Mouse (Mus musculus): ENCODE data around the gene Hps5.
A peak's percentile ranks its signal among the peaks of the same experiment; 100 is the strongest.
"Not testable (repeated sequence)": the region's sequence is repeated elsewhere in the genome, so short reads cannot be mapped to it uniquely, and the experiment has no call there.

The Hps5 gene

GRCm38 (mm10) chr7:46827803-46828184 lies 31.9 kb upstream of the Hps5 start:
- no peak for DNase-seq (ENCODE audit: low read depth, low spot score)

GRCm38 (mm10) chr7:46827046-46827802 lies 31.4 kb upstream of the Hps5 start:
- no peak for DNase-seq (ENCODE audit: low read depth, low spot score)

GRCm38 (mm10) chr7:46820876-46821632 lies 25.2 kb upstream of the Hps5 start:
- not testable (repeated sequence) for DNase-seq (ENCODE audit: low read depth, low spot score)

- DNase-seq (ENCODE audit: low read depth, low spot score): no peak
These were observed 18.1 kb upstream of the Hps5 start for GRCm38 (mm10) chr7:46814012-46814411.

GRCm38 (mm10) chr7:46810325-46810724 lies 14.5 kb upstream of the Hps5 start:
- DNase-seq (ENCODE audit: low read depth, low spot score): no peak

- DNase-seq (ENCODE audit: low read depth, low spot score): no peak
These were observed 915 bp upstream of the Hps5 start for GRCm38 (mm10) chr7:46796779-46797178.

- DNase-seq (ENCODE audit: low read depth, low spot score): no peak
These were observed 379 bp upstream of the Hps5 start for GRCm38 (mm10) chr7:46796206-46796679.

GRCm38 (mm10) chr7:46793871-46794270 lies 2.0 kb downstream of the Hps5 start:
- DNase-seq (ENCODE audit: low read depth, low spot score): no peak

GRCm38 (mm10) chr7:46789177-46789849 lies 6.6 kb downstream of the Hps5 start:
- no peak for DNase-seq (ENCODE audit: low read depth, low spot score)

GRCm38 (mm10) chr7:46770706-46771105 lies 25.2 kb downstream of the Hps5 start:
- DNase-seq (ENCODE audit: low read depth, low spot score): no peak

- no peak for DNase-seq (ENCODE audit: low read depth, low spot score)
These were observed 27.4 kb downstream of the Hps5 start for GRCm38 (mm10) chr7:46768451-46768850.

- DNase-seq (ENCODE audit: low read depth, low spot score): no peak
These were observed 28.5 kb downstream of the Hps5 start for GRCm38 (mm10) chr7:46767371-46767770.

GRCm38 (mm10) chr7:46764672-46765071 lies 31.2 kb downstream of the Hps5 start:
- no peak for DNase-seq (ENCODE audit: low read depth, low spot score)

- DNase-seq (ENCODE audit: low read depth, low spot score): no peak
These were observed 33.3 kb downstream of the Hps5 start for GRCm38 (mm10) chr7:46762601-46763000.

- peak; percentile 4 for DNase-seq (ENCODE audit: low read depth, low spot score)
These were observed 34.6 kb downstream of the Hps5 start for GRCm38 (mm10) chr7:46761049-46761795.

- no peak for DNase-seq (ENCODE audit: low read depth, low spot score)
These were observed 44.4 kb downstream of the Hps5 start, which contains the start of gene Saa2 for GRCm38 (mm10) chr7:46751490-46751889. Saa2 (plus strand) TSS chr7:46751790.

- no peak for DNase-seq (ENCODE audit: low read depth, low spot score)
These were observed 47.4 kb downstream of the Hps5 start for GRCm38 (mm10) chr7:46748459-46748858.

GRCm38 (mm10) chr7:46746381-46746780 lies 49.5 kb downstream of the Hps5 start:
- no peak for DNase-seq (ENCODE audit: low read depth, low spot score)

- DNase-seq (ENCODE audit: low read depth, low spot score): no peak
These were observed 50.0 kb downstream of the Hps5 start for GRCm38 (mm10) chr7:46745816-46746215.

- DNase-seq (ENCODE audit: low read depth, low spot score): not testable (repeated sequence)
These were observed 53.0 kb downstream of the Hps5 start, which contains the start of gene Saa1 for GRCm38 (mm10) chr7:46742880-46743279. Saa1 (minus strand) TSS chr7:46742980.

GRCm38 (mm10) chr7:46740041-46740440 lies 55.8 kb downstream of the Hps5 start:
- DNase-seq (ENCODE audit: low read depth, low spot score): not testable (repeated sequence)
